Mouse (Mus musculus): Measurements from ENCODE around the gene Cftr. TPM values are rescaled to one million over a fixed set of nuclear protein-coding genes. Genes with fewer than 3 reads are reported as not detected.

Gene Cftr
- total RNA-seq, 4 experiments from 2014 or later, result 0.33 to 0.59 (median 0.37) TPM

DNA sequence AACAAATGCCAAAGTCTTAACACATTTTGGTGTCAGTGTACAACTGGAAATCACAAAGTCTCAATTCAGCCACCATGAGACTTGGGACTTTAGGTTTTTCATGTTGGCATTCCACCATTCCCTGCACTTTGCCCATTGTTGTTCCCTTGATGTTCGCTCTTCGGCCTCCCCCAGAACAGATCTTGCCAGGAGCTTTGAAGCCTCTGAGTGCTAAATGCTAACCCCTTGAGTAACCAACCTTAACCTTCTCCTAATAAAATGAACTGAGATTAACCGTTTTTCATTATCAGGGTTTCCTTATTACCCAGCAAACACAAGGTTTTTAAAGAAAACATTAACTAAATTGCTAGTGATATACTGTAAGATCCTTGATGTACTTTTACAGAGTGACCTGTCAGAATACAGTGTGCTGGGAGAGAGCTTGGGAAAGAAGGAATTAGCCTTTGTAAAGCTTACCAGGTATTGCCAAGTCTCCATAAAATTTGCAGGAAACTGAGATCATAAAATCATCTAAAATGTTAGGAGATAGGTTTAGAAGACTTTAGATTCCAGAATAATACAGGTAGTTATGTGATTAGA, 144.0 kb downstream of the Cftr start:
- no peak for DNase-seq (ENCODE audit: low spot score)

DNA sequence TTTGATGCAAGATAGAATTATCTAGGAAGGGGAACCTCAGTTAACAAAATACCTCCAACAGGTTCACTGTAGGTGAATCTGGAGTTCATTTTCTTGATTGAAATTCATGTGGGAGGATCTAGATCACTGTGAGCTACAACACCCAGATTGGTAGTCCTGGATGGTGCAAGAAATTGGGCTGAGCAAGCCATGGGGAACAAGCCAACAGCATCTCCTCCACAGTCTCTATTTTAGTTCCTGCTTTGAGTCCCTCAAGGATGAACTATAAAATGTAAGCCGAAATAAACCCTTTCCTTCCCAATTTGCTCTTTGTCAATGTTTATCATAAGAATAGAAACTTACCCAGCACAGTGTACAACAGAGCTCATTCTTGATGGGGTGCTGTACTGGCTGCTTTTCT, 152.5 kb downstream of the Cftr start:
- DNase-seq (ENCODE audit: low spot score), result no peak

DNA sequence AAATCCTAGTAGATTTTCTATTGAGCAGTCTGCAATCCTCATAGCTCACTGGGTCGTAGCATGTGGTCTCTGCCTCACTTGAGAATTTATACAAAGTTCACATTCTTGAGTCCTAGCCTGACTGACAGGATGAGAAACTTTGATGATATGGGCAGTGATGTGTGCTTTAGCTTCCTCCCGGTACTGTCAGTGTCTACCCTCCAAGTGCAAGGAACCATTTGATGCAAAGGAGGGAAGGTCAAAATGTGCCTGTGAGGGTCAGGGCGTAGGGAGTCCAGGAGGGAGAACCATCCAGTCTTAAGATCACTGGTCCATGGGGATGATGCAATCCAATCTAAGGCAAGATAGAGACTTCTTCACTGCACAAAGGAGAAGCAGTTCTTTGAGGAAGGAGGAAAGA, 164.9 kb downstream of the Cftr start:
- DNase-seq (ENCODE audit: low spot score), result no peak

DNA sequence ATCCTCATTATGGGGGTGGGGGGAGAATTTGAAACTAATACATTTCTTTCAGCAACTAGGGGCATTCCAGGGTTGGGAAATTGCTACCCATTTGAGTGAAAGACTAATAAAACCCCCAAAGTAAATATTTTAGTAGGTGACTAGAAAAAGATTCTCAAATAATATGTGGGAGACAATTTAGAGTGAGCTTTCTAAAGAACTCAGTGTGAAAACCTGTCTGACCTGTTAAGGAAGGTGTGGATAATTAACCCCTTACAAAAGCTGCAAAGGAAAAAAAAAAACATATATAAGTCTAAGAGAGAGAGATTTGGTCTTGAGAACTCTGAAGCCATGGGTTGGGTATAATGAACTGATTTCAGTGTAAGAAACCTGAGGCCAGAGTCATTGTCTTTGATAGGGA, 167.8 kb downstream of the Cftr start:
- DNase-seq (ENCODE audit: low spot score), result no peak

DNA sequence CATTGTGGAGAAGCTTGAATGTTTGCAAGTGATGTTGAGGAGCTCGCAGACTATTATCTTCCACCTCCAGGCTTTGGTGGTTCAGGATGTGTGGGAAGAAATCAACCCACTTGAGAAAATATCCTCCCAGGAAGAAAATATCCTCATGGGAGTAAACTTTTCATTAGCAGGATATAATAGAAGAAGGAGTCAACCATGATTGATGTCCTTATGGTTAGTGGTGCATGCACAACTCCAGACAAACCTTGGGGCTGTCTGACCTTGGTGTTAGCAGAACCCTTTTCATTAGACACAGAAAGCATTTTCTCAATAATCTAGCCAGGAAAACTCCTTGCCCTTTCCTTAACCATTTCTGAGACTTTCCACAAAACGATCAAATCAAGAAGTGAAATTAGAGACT, 173.8 kb downstream of the Cftr start:
- no peak for DNase-seq (ENCODE audit: low spot score)

DNA sequence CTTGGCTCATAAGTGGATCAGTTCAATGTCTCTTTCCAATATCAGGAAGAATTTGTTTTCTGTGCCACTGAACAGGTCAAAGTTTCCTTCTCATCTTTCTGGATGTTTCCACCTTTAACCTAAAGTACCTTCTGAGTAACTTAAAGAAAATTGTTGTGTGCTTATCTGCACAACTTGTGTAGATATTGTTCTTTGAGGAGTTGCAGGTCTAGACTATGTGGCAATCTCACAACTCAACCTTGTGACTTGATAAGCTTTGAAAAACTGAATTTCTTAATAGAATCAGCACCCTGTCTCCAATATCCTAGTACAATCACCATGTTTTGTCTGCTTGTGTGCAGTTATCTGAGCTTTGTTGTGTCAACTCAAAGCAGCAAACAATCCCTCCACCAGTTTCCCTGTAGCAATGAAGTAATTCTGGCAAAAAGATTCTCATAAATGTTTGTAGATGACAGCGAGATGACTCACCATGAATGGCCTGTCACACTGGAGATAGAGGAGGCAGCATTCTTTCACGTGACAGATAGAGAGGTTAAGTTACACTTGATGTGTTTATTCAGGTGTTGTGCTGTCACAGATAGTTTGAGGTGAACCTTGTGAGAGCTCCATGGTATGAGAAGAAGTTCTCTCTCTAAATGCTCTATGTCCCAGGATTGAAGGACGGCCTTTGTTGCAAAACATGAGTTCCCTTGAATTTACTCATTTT, 178.8 kb downstream of the Cftr start:
- no peak for DNase-seq (ENCODE audit: low spot score)

DNA sequence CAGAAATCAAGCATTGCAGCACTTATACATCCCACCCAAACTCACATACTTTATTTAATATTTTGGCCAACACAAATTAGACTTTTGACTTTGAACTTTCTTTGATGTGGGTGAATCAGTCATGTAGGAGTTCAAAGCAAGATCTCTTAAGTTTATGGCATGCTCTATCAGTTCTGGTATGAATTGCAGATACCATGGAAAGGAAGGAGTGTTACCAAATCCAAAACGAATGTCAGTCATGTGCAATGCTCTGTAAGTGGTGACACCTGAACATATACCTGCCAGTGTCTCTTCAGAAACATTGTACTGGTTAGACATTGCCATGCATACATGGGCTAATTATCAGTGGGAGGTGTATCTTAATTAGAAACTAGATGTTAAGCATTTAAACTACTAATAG, 189.7 kb downstream of the Cftr start:
- no peak for DNase-seq (ENCODE audit: low spot score)

DNA sequence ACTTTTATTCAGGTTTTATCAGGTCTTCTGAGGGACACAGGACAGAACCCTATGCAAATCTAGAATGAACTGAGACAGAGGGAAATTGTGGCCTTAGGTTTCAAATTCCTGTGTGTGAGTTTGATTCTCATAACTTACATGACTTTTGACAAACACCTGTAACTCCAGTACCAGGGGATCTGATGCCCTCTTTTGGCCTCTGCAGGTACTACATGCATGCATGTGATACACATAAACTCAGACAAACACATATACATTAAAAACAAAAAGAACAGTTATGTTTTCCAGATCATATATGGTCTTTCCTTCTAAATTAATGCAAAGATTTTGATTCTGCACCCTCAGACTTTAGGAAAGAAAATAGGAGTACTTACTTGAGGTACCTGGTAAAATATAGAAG, 190.5 kb downstream of the Cftr start:
- DNase-seq (ENCODE audit: low spot score), result no peak

DNA sequence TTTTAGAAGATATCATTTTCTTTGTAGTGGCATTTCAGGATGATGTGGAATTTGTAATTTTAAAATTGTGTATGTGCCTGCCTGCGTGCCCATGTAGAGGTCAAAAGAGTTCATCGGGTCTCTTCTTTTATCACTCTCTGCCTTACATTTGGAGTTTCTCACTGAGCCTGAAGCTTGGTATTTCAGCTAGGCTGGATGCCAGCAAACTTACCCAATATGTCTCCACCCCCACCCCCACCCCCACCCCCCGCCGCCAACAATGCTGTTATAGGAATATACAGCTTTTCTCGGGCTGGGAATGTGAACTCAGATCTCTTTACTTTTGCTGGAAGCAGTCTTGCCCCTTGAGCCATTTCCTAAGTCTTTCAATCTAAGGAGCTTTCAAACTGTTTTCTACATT, 191.7 kb downstream of the Cftr start:
- DNase-seq (ENCODE audit: low spot score), result no peak

DNA sequence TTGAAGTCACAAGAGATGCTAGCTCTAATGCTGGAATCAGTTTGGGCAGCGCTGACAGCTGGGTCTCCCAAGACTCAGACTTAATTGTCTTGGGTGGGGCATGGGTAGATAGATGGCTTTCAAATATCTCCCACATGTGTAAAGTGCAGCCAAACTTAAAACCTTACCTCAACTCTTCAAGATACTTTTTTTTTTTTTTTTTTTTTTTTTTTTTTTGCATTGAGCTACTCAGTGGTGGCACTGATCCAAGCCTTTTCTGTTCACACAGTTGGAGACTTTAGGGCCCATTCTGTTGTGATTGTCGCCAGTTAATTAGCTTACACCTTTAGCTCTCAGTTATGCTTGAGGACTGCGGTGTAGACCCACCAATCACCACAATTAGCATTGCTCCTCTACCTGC, 198.6 kb downstream of the Cftr start:
- no peak for DNase-seq (ENCODE audit: low spot score)

DNA sequence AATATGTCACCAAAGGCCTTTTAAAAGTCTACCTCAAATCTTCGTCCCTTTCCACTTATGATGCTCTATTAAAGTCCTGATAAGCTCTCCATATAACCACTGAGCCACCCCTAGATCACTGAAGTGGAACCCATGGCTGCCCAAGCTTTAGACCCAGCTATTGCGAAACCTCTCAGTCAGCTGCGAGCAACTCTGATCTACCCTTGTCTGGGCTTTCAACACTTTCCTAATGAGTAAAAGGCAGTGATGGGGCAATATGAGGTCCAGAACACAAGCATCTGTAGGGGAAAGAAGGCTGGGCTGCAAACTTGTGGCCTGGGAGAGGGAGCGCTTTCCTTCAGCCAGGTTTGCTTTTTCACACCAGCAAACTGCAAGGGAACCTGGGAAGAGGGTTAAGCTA, 199.2 kb downstream of the Cftr start:
- DNase-seq (ENCODE audit: low spot score), result no peak

Other genes with a start within 250 kb of the Cftr start
- gene Wnt2, start 140.1 kb upstream of the Cftr start, total RNA-seq (2022), result 1 to 10 TPM in 1 of 4 experiments, under 1 TPM in 3; 0.47 to 1.1 (median 0.65) TPM
- not detected for gene Asz1, start 61.6 kb upstream of the Cftr start, total RNA-seq (2022)